Mouse (Mus musculus) testis, adult 2 months (tissue): Measurements from ENCODE around the gene Jag2. TPM values are rescaled to one million over a fixed set of nuclear protein-coding genes. Genes with fewer than 3 reads are reported as not detected.

Source experiments
- H3K27ac ChIP-seq: fragments of 200-500 bp; 2 replicates; pipeline ENCODE4 v1.5.1; 2012; ENCODE audit warnings: low read depth, low read length; ENCODE audit not compliant: control insufficient read depth, insufficient read depth
- H3K27me3 ChIP-seq: fragments of 200-500 bp; 2 replicates; pipeline ENCODE4 v1.6.1; 2012; ENCODE audit warnings: mild to moderate bottlenecking, low read length, moderate library complexity; ENCODE audit not compliant: control insufficient read depth, insufficient read depth
- H3K36me3 ChIP-seq: fragments of 200-500 bp; 2 replicates; pipeline ENCODE4 v1.6.1; 2012; ENCODE audit warnings: mild to moderate bottlenecking, low read length; ENCODE audit not compliant: control insufficient read depth, insufficient read depth
- H3K4me1 ChIP-seq: fragments of 200-500 bp; 2 replicates; pipeline ENCODE4 v1.6.1; 2012; ENCODE audit warnings: low read length; ENCODE audit not compliant: control insufficient read depth, insufficient read depth
- H3K4me3 ChIP-seq: fragments of 200-500 bp; 2 replicates; pipeline ENCODE4 v1.5.1; 2012; ENCODE audit warnings: low read depth, mild to moderate bottlenecking, low read length, moderate library complexity, mixed read lengths; ENCODE audit not compliant: control insufficient read depth
- CTCF ChIP-seq: fragments of 200-500 bp; IDR thresholded peaks from 2 replicates; pipeline ENCODE4 v1.5.1; 2012; ENCODE audit warnings: low read depth, mild to moderate bottlenecking, inconsistent platforms, low read length, moderate library complexity; ENCODE audit not compliant: control insufficient read depth, insufficient read depth, insufficient replicate concordance
- POLR2A ChIP-seq: fragments of 200-500 bp; IDR thresholded peaks from 2 replicates; pipeline ENCODE4 v1.6.1; 2012; ENCODE audit warnings: low read depth, mild to moderate bottlenecking, inconsistent platforms, low read length, moderate library complexity; ENCODE audit not compliant: control insufficient read depth
- polyA plus RNA-seq: library from polyadenylated mRNA; depleted of rRNA; stranded (reverse); fragments of >200 nt; gene quantifications from 2 replicates; pipeline ENCODE4 v1.2.3, GENCODE M21; 2012

Gene Jag2
- polyA plus RNA-seq, 1 experiment, result 10.9 TPM

DNA sequence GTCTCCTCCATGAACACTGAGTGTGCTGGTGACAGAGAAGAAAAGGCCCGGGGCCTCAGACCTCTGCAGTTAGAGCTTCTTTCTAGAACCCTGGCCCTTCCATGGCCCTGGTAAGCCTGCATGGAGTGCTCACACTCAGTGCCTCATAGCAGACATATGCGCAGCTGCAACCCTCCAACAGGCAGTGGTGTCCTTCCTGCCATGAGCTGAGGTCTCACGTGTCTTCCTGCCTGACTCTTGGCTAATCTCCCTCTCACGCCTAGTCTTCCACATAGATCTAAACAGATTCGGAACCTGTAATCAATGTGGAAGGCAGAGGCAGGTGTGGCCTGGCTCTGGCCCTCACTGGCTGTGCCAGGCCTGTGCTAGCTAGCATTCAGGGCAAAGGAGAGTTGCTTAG, 49.8 kb downstream of the Jag2 start:
- no peaks in the 10 kb centered on the region for H3K36me3 ChIP-seq
- H3K4me3 ChIP-seq, result no peak overlapping the region
- H3K4me1 ChIP-seq, result peaks cover 10% of the 10 kb centered on the region
- H3K27me3 ChIP-seq, result peaks cover 2% of the 10 kb centered on the region; the same call in 1 of the 2 replicates
- no peak overlapping the region for H3K27ac ChIP-seq
- TF ChIP-seq CTCF (no peak), POLR2A (no peak)

DNA sequence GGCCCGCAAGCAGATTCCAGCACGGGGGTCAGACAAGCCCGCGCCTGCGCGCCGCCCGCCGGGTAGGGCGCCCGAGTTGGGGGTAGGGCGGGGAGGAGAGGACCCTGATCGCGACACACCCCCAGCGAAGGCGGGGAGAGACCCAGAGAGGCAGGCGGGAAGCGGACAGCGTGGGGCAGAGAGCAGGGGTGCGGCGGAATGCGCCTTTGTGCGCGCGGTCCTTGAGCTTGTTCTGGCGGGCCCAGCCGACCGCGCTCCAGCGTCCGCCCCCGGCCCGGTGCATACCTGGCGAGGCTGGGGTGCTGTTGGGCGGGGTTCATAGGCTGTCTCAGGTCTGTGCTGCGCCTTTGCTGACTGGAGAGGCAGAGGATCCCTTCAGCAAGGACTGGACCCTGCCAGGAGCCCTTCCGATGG, 52.0 kb downstream of the Jag2 start:
- no peaks in the 10 kb centered on the region for H3K36me3 ChIP-seq
- peaks cover 2% of the 10 kb centered on the region; the same call in 1 of the 2 replicates for H3K27me3 ChIP-seq
- H3K27ac ChIP-seq, result no peak overlapping the region
- TF ChIP-seq CTCF (no peak), POLR2A (no peak)
- H3K4me1 ChIP-seq, result peaks cover 15% of the 10 kb centered on the region
- H3K4me3 ChIP-seq, result peak overlapping the region; percentile 79

GRCm38 (mm10) chr12:112877073-112877576, 52.5 kb downstream of the Jag2 start:
- TF ChIP-seq POLR2A, result no peak
- no peak for TF ChIP-seq CTCF
- peaks cover 2% of the 10 kb centered on the region; the same call in 1 of the 2 replicates for H3K27me3 ChIP-seq
- no peak overlapping the region for H3K27ac ChIP-seq
- H3K36me3 ChIP-seq, result no peaks in the 10 kb centered on the region
- H3K4me1 ChIP-seq, result peaks cover 15% of the 10 kb centered on the region
- peak overlapping the region; percentile 79 for H3K4me3 ChIP-seq

- no peak overlapping the region for H3K27ac ChIP-seq
- H3K4me3 ChIP-seq, result peak overlapping the region; percentile 79
- no peak for TF ChIP-seq CTCF
- peak; percentile 25; the same call in 1 of the 2 replicates for TF ChIP-seq POLR2A
Observed at GRCm38 (mm10) chr12:112876332-112877072, 53.1 kb downstream of the Jag2 start.

DNA sequence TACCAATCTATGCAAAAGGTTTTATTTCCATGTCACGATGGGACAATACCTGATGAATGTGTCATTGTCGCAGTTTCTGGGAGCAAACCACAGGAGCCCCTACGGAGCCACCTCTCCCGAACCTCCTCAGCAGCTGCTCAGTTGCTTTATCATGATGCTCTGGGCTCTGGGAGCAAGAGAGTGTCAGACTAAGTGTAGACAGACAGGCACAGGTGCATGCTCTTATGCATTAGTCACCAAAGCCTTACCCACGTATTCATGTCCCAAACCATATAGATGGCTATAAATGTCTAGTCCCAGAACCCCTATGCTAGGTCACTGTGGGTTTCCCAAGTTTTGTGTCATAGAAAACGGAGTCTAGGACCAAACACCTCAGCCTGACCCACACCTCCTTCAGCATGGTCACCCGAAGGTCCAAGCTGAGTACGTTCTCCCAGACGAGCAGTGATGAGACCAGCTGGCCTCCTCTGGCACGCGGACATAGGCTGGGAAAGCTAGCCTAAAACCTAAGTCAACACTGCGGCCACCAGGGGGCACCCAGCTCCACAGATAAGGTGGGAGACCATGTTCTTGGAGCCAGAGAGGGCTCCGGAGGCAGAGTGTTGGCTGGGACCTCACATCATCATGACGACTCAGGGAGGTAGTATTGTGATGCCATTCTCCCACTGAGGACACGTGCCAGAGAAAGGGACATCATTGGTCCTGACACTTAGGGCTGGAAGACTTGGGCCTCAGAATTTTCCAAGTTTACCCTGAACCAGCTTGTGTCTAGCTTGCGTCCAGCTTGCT, 54.2 kb downstream of the Jag2 start:
- Histone ChIP-seq H3K4me3 (peak overlapping the region; percentile 79), H3K4me1 (peaks cover 20% of the 10 kb centered on the region), H3K27me3 (peaks cover 2% of the 10 kb centered on the region; the same call in 1 of the 2 replicates), H3K27ac (no peak overlapping the region), H3K36me3 (no peaks in the 10 kb centered on the region)
- TF ChIP-seq CTCF, result peak; percentile 78; the same call in 1 of the 2 replicates
- TF ChIP-seq POLR2A, result peak; percentile 40

More at GRCm38 (mm10) chr12:112876332-112877072, 53.1 kb downstream of the Jag2 start:
- H3K4me1 ChIP-seq, result peaks cover 15% of the 10 kb centered on the region
- H3K27me3 ChIP-seq, result peaks cover 2% of the 10 kb centered on the region; the same call in 1 of the 2 replicates
- H3K36me3 ChIP-seq, result no peaks in the 10 kb centered on the region

DNA sequence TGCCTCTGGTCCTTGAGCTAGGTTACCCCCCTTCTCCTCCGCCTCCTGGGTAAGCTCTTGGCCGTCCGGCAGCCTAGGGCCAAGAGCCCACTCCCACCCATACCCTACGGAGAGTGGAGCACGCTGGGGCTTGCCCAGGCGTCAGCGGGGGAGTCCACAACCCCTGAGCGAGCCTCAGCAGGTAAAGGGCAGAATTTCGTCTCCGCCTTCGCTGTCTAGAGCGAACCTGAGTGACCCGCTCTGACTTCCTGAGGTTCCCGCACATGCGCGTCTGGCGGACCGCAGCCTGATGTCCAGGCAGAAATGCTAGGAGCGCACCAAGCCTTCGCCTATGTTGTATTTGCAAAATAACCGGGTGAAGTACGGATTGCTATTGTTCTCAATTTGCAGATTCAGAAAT, 55.4 kb downstream of the Jag2 start:
- no peak overlapping the region for H3K27ac ChIP-seq
- peaks cover 21% of the 10 kb centered on the region for H3K4me1 ChIP-seq
- H3K4me3 ChIP-seq, result peak overlapping the region; percentile 79
- H3K27me3 ChIP-seq, result peaks cover 2% of the 10 kb centered on the region; the same call in 1 of the 2 replicates
- no peaks in the 10 kb centered on the region for H3K36me3 ChIP-seq
- no peak for TF ChIP-seq POLR2A
- TF ChIP-seq CTCF, result no peak

DNA sequence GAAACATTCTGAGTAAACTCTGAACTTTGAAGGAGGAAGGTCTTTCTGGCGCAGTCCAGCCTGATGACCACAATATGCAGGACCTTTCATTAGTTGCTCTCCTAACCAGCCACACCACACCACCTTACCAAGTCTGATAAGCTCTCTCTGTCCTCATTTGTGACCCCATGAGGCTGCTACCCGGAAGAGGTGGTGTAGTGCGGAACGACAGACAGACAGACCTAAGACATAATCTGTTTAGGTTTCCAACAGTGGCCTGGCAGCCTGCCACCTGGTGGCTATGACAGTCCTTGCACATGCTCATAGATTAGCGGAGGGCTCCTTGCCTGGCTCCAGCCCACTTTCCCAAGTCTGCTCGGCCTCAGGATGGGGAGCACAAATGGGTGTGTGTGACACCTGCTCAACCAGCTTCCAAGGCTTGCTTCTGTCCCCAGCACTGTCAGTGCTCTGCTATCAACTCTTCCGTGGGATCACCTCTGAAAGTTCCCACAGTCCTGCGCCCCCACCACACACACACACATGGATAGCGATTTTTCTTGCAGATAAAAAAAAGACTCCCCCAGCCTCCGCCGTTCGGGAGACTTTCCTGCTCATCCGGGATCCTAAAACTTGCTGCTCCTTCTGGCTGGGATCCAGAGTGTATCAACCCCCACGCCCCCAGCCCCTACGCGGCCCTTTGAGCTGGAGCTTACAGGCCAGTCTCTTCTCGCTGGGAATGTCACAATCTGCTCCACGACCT, 56.0 kb downstream of the Jag2 start:
- H3K4me3 ChIP-seq, result peak overlapping the region; percentile 79
- no peak overlapping the region for H3K27ac ChIP-seq
- peaks cover 2% of the 10 kb centered on the region; the same call in 1 of the 2 replicates for H3K27me3 ChIP-seq
- TF ChIP-seq POLR2A (no peak), CTCF (peak; percentile 64; the same call in 1 of the 2 replicates)
- H3K4me1 ChIP-seq, result peaks cover 21% of the 10 kb centered on the region
- H3K36me3 ChIP-seq, result no peaks in the 10 kb centered on the region
